Mouse (Mus musculus): ENCODE data around the gene Actr10. TPM values are rescaled to one million over a fixed set of nuclear protein-coding genes. Genes with fewer than 3 reads are reported as not detected.

Gene Actr10
- 328 and 338 TPM in 2 replicates for polyA plus RNA-seq (2015; fragmentation: Nextera tagmentation; extraction: Ambion mirVana)

DNA sequence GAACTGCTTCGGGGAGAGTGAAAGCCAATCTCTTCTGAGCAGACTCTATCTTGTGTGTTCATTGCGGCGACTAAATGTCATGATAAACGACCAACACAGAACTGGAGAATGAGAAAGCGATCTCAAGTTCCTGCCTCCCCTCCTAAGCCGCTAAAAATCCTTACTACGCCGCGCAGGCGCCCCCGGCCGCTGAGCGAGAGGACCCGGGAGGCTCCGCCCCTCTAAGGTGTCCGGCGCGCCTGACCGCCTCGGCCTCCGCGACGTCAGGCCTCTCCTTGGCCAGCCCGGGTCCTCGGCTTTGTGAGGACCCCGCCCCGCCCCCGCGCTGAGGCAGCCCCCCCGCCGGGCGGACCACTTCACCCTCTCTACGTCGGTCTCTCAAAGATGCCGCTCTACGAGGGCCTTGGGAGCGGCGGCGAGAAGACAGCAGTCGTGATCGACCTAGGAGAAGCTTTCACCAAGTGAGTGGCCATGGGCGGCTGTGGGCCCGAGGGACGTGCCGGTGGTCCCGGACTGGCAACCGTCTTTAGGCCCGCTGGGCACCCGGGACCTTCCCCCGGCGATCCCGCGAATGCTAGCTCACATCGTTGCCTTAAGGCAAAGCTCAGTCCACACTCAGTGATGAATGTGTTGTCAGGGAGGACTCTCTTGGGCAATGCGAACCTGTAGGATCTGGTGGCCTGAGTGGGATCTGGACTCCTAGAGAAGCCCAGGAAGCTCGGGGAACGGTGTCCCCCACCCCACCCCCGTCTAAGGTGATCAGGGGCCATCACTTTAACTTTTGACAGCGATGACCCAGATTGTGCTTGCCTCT lies at the start of gene Actr10:
TSS of gene Actr10 (plus strand) at position 287 of the 814 bp plus-strand sequence.
- peak; percentile 95 for DNase-seq (ENCODE audit: low spot score)

GRCm38 (mm10) chr12:70890405-70890804 lies 47.3 kb upstream of the Actr10 start:
- DNase-seq (ENCODE audit: low spot score), result no peak

GRCm38 (mm10) chr12:70890874-70891470 lies 46.7 kb upstream of the Actr10 start:
- DNase-seq (ENCODE audit: low spot score), result no peak

- no peak for DNase-seq (ENCODE audit: low spot score)
These were observed 42.4 kb upstream of the Actr10 start for GRCm38 (mm10) chr12:70895275-70895674.

DNA sequence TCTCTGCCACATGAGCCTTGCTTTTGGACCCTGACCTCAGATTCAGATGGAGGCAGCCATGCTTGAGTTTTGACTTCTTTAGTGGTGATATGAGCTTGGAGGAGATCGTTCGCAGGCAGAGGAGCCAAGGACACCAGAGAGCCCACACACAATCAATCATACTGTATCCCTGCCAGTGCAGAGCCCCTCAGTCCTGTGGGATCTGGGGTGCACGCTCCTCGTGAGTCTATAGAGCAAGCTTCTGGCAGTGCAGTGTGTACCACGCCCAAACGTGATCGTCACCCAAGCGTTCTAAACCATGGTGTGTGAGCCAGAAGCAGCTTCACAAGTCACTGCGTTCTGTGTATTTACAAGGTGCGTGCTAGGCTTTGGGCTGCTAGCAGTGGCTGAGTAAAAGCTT lies 41.6 kb upstream of the Actr10 start:
- no peak for DNase-seq (ENCODE audit: low spot score)

GRCm38 (mm10) chr12:70897434-70897833 lies 40.2 kb upstream of the Actr10 start:
- peak; percentile 38 for DNase-seq (ENCODE audit: low spot score)

GRCm38 (mm10) chr12:70898450-70898849 lies 39.2 kb upstream of the Actr10 start:
- DNase-seq (ENCODE audit: low spot score), result no peak

DNA sequence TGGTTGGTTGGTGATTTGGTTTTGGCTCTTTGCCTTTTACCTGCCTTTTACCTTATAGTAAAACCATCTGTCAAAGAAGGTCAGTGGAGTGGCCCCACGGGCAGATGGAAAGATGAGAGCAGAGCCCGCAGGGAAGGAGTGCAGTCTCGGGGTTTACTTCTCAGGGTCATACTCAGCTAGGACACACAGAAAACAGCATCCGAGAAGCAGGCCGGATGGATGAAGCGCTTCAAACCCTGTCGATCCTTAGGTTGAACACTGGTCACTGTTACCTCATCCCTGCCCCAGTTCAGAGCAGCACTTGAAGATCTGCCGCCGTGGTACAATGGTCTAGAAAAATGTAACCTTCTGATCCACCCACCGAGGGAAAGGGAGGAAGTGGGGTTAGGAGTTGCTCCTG lies 33.2 kb upstream of the Actr10 start:
- DNase-seq (ENCODE audit: low spot score), result no peak

- no peak for DNase-seq (ENCODE audit: low spot score)
These were observed 30.8 kb upstream of the Actr10 start for GRCm38 (mm10) chr12:70906867-70907266.

GRCm38 (mm10) chr12:70907651-70908050 lies 30.0 kb upstream of the Actr10 start:
- DNase-seq (ENCODE audit: low spot score), result no peak

DNA sequence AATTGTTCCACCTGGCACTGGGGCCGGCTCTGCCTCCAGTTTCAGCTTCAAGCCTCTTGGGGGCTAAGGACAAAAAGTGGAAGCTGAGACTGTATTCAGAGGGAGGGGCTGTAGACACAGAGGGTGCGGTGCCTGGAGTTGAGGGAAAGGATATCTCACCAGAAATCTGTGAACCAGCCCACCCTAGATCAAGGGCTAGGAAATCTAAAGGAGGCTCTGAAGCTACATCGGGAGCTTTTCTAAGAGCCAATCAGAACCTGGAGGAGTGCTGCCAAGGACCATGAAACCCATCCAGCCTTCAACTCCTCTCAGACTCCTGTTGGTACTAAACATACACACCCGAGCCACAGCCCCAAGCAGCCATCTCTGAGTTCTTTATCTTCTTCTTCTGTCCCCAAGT lies 29.6 kb upstream of the Actr10 start:
- no peak for DNase-seq (ENCODE audit: low spot score)

GRCm38 (mm10) chr12:70910241-70910720 lies 27.4 kb upstream of the Actr10 start:
- peak; percentile 78 for DNase-seq (ENCODE audit: low spot score)

- peak; percentile 77 for DNase-seq (ENCODE audit: low spot score)
These were observed 26.6 kb upstream of the Actr10 start for GRCm38 (mm10) chr12:70911029-70911428.

- no peak for DNase-seq (ENCODE audit: low spot score)
These were observed 25.8 kb upstream of the Actr10 start for GRCm38 (mm10) chr12:70911676-70912379.

DNA sequence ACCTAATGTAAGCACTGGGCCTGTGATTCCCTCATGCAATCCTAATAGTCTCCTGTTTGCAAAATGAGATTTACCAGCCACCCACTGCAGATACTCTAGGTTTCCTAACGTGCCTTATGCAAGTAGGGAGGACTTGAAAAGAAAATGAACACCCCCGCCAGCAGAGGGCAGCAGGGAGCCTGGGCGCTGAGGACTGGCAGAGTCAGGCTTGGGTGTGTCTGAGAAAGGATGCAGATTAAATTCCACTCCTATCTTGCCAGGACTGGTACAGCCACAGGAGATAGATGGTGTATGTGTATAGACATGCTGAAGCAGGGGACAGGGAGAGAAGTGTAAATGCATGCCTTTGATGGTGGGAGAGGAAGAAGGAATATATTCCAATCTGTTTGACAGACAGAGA lies 24.2 kb upstream of the Actr10 start:
- peak; percentile 81 for DNase-seq (ENCODE audit: low spot score)

GRCm38 (mm10) chr12:70914387-70914786 lies 23.3 kb upstream of the Actr10 start:
- peak; percentile 65 for DNase-seq (ENCODE audit: low spot score)

DNA sequence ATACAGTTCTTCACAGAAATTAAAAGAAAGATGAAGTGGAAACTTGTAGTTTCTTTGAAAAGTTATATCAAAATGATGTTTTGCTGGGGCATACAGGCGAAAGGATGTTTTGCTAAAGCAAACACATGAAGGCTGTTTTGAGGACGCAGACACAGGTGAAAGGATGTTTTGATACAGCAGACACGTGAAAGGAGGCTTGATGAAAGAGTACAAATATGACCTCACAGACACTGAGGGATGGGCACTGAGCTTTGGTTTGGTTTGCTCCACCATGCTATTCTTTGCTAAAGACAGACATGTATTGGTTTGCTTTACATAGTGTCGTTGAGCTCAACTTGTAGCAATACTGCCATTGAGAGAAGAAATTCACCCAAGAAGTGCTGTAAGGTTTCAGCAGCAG lies 7.9 kb upstream of the Actr10 start:
- no peak for DNase-seq (ENCODE audit: low spot score)

- DNase-seq (ENCODE audit: low spot score), result no peak
These were observed 507 bp upstream of the Actr10 start for GRCm38 (mm10) chr12:70937150-70937549.

DNA sequence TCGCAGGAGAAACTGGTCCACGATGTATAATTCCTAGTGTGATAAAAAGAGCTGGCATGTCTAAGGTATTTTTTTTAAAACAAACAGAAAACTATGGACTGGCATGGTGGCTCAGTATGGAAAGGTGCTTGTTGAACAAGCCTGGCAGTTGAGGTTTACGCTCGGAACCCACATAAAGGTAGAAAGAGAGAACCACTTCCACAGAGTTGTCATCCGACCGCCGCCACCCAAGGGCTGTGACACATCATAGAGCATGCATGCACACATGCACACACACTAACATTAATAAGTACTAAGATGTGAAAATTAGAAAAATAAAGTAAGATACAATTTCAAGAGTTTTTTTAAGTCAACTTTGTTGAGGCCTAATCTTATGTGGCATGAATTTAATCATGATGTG lies 3.1 kb downstream of the Actr10 start:
- peak; percentile 77 for DNase-seq (ENCODE audit: low spot score)

- DNase-seq (ENCODE audit: low spot score), result no peak
These were observed 6.5 kb downstream of the Actr10 start for GRCm38 (mm10) chr12:70944181-70944580.

DNA sequence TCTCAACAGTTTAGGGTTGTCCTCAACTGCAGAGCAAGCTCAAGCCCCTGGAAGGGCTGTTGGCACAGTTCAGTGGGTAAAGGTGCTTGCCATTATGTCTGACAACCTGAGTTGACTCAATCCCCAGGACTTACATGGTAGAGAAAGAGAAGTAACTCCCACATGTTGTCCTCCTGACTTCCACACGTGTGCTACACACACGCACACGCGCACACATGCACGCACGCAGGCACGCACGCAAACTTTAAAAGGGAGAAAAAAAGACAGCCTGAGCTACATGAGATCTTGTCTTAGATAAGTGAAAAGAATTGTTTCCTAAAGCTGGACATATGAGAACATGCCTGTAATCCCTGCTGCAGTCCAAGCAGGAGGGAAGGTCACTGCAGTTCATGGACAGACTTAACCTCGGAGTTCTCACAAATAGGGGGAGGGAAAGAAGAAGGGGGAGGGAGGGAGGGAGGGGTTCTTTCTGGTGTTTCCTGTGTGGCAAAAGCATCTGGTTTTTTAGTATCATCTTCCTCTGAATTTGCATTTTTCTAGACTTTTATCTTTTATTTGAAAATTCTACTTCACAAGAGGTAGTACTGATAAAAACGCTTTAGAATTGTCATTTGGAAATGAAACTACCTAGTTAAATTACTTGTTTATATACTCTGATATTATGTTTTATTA lies 9.1 kb downstream of the Actr10 start:
- no peak for DNase-seq (ENCODE audit: low spot score)
